Mouse (Mus musculus) embryo, embryonic 10.5 days (tissue): Measurements from ENCODE around the gene Cep89.

ENCODE experiments used
- DNase-seq: peaks from one replicate; pipeline ENCODE4 v3.0.0-alpha.2; 2015; ENCODE audit warnings: low spot score

The Cep89 gene

GRCm38 (mm10) chr7:35485126-35485525 lies 88.3 kb downstream of the Cep89 start:
- no peak for DNase-seq

GRCm38 (mm10) chr7:35486553-35486952 lies 89.7 kb downstream of the Cep89 start:
- no peak for DNase-seq
